Mouse (Mus musculus) kidney, adult 11 months (tissue): Measurements from ENCODE around the gene Ubr4.
"Not testable (repeated sequence)": the region's sequence is repeated elsewhere in the genome, so short reads cannot be mapped to it uniquely, and the experiment has no call there.

Source experiments
- DNase-seq: peaks from one replicate; pipeline ENCODE4 v3.0.0; 2022

The Ubr4 gene

GRCm38 (mm10) chr4:139488325-139488724 lies 135.9 kb downstream of the Ubr4 start:
- DNase-seq, result no peak

DNA sequence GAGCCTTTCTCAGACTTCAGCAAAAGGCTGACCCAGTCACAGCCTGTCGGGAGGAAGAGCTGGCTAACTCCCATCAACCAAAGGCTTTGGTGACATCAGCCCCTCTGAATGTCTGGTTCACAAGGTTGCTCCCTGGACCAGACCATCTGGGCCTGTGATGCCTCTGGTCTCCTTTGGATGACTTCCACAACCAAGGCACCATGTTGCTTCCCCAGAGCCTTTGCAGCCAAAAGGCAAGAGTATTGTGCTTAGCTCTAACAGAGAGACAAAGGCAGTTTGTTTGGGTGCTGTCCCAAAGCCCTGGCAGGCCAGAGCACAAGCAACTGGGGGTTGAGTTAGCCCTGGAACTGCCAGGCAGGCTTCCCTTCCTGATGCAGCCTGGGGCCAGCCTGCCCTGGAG lies 137.5 kb downstream of the Ubr4 start:
- DNase-seq, result no peak

- DNase-seq, result no peak
Measured at GRCm38 (mm10) chr4:139490413-139491055, 138.1 kb downstream of the Ubr4 start.

DNA sequence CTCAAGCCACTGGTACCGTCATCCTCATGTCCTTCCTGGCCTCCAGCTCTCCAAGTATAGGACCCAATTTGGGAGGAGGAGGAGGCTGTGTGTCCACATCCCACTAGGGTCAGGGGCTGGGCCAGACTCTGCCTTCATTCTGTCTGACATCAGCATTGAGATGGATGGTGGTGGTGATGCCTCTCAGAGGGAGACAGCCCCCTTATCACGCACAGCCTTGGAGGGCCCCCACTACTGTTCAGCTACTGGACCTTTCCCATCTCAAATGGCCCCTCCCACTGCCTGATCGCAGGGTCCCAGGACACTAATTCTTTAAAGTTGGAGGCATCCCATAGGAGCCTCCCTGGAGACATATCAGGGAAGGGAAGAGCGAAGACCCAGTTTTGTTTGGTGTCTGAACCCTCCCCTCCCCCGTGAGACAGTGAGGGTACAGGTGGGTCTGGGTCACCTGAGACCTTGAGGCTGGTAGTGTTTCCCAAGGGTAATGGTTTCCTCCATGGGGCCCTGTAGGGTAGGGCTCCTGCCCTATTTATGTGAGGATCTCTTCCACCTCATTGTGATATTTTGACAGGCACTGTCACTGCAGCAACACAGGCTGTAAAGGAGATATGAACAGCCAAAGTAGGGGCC lies 139.2 kb downstream of the Ubr4 start:
- no peak for DNase-seq

DNA sequence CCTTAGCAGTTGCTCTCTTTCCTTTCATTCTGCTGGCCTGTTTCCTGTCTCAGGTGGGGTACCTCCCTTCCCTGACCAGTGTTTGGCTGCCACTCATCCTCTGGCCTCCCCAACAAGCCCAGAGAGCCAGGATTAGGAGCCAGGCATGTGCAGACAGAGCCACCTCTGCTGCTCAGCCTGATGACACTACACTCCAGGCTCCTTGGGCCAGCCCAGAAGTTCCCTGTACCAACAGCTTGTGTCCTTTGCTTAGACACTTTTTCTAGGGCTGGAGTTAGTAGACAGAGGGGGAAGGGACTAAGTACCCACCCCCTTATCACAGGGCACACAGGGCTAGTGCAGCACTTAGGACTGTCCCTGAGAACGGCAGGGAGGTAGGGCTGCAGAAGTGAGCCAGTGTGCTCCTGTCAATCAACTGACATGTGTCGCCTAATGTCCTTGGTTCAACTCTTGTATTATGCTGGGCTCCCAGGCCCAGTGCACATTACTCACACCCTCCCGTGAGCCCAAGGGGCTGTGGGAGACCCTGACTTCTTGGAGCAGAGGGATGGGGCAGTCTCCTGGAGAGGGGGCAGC lies 139.9 kb downstream of the Ubr4 start:
- DNase-seq, result no peak

DNA sequence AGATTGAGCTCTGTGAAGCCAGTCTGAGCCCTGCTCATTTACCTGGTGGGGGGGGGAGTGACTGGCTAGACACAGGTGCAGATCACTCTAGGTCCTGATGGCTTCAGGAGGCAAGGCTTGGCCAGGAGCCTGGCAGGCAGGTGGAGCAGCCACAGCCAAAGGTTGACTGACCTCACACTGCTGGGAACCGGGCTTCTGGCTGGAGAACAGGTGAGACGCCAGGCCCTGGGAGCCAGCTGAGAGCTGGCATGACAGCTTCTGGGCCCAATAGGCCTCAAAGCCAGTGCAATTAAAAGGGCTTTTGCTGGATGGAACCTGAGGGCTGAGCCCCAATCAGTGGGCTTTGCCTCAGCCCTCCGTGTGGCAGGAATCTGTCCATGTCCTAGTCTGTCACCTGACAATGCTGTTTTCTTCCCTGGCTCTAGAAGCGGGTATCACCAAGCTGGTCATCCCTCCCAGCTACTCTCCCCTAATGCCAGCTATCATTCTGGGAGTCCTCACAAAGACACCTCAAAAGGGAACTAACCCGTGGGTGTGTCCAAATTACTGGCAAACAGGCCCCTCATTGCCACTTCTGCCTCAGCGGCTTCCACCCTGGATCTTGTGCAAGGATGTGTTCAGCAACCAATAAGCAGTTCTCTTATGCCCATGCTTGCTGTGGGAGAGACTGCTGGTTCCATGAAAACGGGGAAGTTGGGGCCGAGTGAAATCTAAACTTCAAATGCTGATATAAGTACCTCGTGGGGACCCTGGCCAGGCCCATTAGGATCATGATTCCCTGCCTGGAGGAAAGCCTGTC lies 141.0 kb downstream of the Ubr4 start:
- peak; percentile 69 for DNase-seq

DNA sequence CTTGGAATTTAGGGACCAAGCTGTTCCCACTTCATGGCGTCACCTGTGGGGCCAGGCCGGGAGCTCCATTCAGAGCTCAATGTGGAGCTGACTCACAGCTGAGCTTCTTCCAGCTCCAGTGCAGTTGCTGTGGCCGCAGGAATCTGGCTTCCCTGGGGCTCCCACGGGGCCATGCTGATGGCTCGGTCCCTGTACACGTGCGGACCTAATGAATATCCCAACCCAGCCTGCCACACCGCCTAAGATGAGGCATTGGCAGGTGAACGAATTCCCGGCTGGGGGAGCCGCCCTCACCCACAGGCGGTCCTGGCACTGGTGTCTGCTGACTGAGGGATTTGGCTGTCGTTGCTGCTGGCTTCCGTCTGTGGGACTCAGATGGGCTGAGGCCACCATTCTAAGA lies 148.4 kb downstream of the Ubr4 start:
- no peak for DNase-seq

DNA sequence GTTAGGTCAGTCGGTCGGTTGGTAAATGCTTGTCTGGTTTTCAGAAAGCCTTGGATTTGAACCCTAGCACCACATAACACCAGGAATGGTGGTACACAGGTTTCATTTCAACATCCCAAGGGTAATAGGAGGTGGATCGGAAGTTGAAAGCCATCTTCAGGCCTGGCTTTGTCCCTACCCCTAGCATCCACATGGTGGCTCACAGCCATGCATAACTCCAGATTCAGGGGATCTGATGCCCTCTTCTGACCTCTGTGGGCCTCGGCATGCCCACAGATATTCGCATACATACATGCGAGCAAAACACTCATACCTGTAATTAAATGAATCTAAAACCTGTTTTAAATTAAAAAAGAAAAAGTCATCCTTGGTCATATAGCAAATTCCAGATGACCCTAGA lies 149.3 kb downstream of the Ubr4 start:
- no peak for DNase-seq

GRCm38 (mm10) chr4:139503919-139504318 lies 151.5 kb downstream of the Ubr4 start:
- no peak for DNase-seq

- no peak for DNase-seq
Measured at GRCm38 (mm10) chr4:139505716-139506115, 153.3 kb downstream of the Ubr4 start.

- no peak for DNase-seq
Measured at GRCm38 (mm10) chr4:139506727-139507126, 154.3 kb downstream of the Ubr4 start.

- DNase-seq, result no peak
Measured at GRCm38 (mm10) chr4:139509069-139509468, 156.7 kb downstream of the Ubr4 start.

- no peak for DNase-seq
Measured at GRCm38 (mm10) chr4:139511557-139511956, 159.1 kb downstream of the Ubr4 start.

DNA sequence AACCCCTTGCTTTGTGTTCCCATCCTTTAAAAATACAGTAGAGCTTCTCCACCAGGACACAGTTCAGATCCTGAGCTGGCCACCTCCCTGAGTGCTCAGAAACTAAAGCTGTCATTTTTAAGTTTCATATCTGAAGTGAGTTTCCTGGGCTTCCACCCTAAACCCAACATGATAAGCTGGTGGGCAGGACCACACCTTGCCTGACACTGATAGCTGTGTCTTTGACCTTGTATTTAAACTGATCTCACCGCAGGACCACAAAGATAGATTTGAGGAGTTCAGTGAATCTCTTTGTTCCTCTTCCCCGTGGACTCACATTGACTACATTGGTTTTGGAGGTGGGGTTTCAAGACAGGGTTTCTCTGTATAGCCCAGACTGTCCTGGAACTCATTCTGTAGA lies 160.6 kb downstream of the Ubr4 start:
- no peak for DNase-seq

GRCm38 (mm10) chr4:139519221-139519620 lies 166.8 kb downstream of the Ubr4 start:
- DNase-seq, result no peak

- no peak for DNase-seq
Measured at GRCm38 (mm10) chr4:139521926-139522325, 169.5 kb downstream of the Ubr4 start.

DNA sequence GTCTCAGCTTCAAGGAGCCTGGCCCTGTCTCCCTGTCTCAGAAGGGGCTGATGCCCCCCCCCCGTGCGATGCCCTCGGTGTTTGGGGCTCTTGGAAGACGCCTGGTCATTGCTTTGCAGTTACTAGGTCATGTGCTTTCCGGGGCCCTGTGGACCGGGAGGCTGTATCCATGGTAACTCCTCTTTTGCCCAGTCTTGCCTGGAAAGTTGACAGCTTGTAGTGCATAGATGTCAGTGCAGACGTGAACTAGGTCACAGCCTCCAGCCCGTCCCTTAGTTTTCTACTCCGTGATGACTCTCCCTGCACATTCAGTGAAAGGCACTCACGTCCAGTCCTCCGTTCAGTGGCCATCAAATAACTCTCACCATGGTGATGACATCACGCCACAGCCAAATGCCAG lies 174.1 kb downstream of the Ubr4 start:
- no peak for DNase-seq

DNA sequence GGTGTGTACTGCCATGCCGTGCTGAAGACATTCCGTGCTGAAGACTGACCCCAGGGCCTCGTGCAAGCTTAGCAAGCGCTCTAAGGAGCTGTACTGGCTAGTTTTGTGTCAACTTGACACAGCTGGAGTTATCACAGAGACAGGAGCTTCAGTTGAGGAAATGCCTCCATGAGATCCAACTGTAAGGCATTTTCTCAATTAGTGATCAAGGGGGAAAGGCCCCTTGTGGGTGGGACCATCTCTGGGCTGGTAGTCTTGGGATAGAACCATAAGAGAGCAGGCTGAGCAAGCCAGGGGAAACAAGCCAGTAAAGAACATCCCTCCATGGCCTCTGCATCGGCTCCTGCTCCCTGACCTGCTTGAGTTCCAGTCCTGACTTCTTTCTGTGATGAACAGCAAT lies 177.8 kb downstream of the Ubr4 start, which contains the start of gene Iffo2:
Iffo2 (plus strand) TSS at position 301 of the 400 bp plus-strand sequence.
- DNase-seq, result not testable (repeated sequence)

DNA sequence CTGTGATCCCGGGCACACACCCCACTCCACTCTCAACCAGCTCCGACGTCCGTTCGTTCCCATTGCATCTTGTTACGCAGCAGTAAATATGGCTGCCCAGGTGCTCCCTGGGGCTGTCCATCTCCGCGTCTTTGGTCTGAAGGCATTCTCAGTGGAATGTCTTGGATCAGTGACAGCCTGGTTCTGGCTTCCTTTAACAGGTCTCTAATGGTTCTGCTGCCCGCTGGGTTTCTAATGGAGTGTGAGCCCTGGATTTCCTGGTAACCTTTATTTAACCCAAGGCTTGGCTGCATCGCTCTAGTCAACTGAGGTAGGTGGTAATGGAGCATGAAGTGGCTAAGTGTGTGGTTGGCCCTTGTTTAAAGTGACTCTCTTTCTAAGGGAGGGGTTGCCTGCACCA lies 179.7 kb downstream of the Ubr4 start:
- peak; percentile 55 for DNase-seq

DNA sequence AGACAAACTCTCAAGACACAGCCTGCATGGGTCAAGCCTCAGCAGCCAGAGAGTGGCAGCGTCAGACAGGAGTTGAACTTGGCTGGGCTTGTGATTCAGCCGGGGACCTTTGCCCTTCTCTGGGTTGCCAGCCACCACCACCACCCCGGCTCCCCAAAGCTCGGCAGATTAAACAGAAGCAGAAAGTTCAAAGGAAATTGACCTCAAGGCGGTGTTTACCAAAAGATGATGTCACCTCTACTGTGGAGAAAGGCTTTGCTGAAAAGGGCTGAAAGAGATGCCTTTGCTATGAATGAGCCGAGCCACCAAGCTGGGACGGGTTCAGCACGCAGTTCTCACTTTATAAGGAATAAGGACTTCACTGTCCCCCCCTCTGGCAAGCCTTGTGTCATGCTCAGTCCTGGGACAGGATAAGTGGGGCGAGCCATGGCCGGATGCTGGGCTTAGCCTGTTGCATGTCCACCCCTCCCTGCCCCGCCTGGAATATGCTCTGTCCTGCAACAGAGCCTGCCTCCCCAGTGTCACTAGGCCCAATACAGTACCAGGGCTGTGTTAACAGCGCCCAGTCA lies 182.8 kb downstream of the Ubr4 start:
- peak; percentile 72 for DNase-seq

GRCm38 (mm10) chr4:139535719-139536118 lies 183.3 kb downstream of the Ubr4 start:
- DNase-seq, result no peak

DNA sequence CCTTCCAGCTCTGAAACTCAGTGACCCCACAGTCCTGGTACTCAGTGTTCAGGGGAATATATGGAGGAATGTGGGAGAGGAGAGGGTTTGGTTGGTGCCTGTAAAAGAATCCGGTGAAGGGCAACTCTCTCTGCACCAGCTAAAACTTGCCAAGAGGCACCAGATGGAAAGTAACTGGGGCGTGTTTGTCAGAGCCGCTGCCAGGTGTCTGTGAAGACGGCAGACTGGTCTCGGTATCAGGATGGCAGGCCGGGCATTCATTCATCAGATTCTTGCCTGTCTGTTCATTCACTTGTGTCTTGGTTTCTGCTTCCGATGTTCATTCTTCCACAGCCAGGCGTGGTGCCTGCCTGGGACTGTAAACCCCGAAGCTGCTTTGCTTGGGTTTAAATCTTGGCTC lies 184.3 kb downstream of the Ubr4 start:
- DNase-seq, result no peak
